Mouse (Mus musculus) mature B cell (primary cell): Measurements from ENCODE around the gene Dennd2a.
"Not testable (repeated sequence)": the region's sequence is repeated elsewhere in the genome, so short reads cannot be mapped to it uniquely, and the experiment has no call there.

Experiments
- in situ Hi-C: fragments of 300-500 bp; cut with MboI; formaldehyde crosslinking; loops from 2 replicates; pipeline ENCODE4 v1.14.3; 2019

Dennd2a gene

GRCm38 (mm10) chr6:39420867-39421266 lies 136.8 kb downstream of the Dennd2a start:
- in situ Hi-C loops: no loop called here

DNA sequence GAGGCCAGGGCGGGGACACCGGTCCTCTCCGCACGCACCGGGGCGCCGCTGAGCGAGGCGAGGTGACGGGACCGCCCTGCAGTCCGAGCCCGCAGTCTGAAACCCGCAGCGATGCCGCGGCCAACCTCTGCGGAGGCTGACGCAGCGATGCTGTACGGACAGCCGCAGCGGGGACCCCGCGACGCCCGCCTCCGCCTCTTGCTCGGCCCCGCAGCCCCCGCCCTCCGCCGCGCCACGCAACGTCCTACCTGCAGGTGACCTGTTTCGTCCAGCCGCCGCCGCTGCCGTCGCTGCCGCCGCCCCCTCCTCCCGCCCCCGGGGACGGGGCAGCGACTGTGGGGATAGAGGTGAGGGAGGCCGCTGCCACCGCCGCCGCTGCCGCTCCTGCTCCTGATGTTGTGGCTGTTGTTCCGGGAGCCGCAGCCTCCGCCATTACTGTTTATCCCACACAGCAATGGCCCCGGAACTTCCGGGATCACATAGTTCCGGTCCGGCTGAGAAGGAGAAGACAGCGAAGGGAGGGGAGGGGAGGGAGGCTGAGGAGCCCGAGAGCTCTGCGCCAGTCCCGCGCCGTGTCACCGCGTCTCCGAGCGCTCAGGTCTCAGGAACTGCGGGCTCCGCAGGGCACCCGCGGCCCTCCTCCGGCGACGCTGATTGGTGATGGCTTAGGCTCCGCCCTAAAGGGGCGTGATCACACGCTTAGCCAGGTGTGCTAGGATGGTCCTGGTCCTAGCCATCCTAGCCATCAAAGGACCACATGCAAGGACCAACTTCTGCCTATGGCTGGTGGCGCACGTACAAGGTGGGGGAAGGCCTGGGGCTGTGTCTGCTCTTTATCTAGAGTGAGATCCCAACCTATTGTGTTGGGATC lies 137.6 kb downstream of the Dennd2a start, which contains the start of gene Mkrn1:
Gene Mkrn1 (minus strand): TSS at position 612 of the 871 bp plus-strand sequence.
- in situ Hi-C loops: no loop called here

DNA sequence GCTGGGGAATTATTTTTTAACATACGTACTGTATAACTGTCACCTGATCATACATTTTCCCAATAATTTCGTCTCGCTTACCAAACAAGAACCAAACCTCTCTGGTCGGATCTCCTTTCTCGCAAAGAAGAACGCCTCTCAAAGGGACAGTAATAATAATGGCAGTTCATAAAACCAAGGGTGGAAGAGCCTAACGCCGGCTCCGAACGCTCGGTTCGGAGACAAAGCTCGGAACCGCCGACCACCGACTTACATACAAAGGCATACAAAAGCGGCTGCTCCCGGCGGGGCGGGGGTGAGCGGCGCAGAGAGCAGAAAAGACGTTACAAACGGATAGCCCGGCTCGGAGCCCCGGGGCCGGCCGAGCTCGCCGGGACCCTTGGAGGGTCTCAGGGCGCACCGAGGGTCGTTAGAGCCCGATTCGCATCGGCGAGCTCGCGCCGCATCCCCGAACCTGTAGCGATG lies 138.2 kb downstream of the Dennd2a start:
- in situ Hi-C loops: no loop called here

- in situ Hi-C loops: not testable (repeated sequence)
Observed at GRCm38 (mm10) chr6:39416654-39417053, 141.0 kb downstream of the Dennd2a start.

- in situ Hi-C loops: no loop called here
Observed at GRCm38 (mm10) chr6:39415762-39416161, 141.9 kb downstream of the Dennd2a start.

DNA sequence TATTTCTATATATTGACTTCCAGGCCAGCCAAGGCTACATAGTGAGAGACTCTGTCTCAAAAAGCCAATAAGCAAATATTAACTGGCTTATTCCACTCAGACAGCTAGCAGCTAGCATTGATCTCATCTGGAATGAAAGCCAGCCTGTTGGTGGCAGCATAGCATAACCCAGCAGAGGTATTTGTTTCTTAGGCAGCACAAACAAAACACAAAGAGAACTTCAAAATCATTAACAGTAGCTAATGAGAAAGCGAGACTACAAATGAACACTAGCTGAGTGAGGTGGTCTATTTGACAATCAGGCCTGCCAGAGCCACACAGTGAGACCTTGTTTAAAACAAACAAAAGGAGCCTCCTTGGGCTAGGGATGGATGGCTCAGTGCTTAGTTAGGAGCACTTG lies 143.6 kb downstream of the Dennd2a start:
- in situ Hi-C loops: no loop called here
